Mouse (Mus musculus) adipocyte (in vitro differentiated cells): ENCODE measurements around the gene Zscan5b.
A peak's percentile ranks its signal among the peaks of the same experiment; 100 is the strongest.
"Not testable (repeated sequence)": the region's sequence is repeated elsewhere in the genome, so short reads cannot be mapped to it uniquely, and the experiment has no call there.

Experiments used
- DNase-seq: peaks from one replicate; pipeline ENCODE4 v3.0.0-alpha.2; 2016; ENCODE audit warnings: low spot score

Gene Zscan5b

GRCm38 (mm10) chr7:6221978-6222377, at the start of gene Zscan5b:
Gene Zscan5b (plus strand): TSS chr7:6222278.
- DNase-seq = no peak

GRCm38 (mm10) chr7:6172674-6173244, 49.3 kb upstream of the Zscan5b start:
- DNase-seq = peak; percentile 31

GRCm38 (mm10) chr7:6173872-6174271, 48.2 kb upstream of the Zscan5b start:
- no peak for DNase-seq

DNA sequence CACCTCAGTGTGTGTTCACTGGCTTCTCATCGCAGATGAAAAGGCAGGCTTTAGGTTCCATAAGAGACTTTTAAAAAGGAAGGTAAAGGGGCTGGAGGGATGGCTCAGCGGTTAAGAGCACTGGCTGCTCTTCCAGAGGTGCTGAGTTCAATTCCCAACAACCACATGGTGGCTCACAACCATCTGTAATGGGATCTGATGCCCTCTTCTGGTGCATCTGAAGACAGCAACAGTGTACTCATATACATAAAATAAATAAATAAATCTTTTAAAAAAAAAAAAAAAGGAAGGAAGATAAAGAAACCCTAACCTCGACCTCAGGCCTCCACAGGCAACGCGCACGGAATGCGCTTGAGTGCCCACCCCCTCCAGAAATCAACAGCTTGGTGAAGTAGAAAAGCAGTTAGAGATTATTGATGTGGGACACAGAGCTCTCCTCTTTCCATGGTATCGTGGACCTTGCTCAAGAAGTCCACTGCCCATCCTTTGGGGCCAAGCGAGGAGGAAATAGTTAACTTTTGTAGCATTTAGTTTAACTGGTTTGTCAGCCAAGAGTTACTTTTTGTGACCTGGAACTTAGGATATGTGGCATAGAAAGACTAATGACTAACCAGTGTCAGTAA, 47.6 kb upstream of the Zscan5b start:
- DNase-seq = not testable (repeated sequence)

GRCm38 (mm10) chr7:6179013-6179412, 43.1 kb upstream of the Zscan5b start:
- DNase-seq = no peak

DNA sequence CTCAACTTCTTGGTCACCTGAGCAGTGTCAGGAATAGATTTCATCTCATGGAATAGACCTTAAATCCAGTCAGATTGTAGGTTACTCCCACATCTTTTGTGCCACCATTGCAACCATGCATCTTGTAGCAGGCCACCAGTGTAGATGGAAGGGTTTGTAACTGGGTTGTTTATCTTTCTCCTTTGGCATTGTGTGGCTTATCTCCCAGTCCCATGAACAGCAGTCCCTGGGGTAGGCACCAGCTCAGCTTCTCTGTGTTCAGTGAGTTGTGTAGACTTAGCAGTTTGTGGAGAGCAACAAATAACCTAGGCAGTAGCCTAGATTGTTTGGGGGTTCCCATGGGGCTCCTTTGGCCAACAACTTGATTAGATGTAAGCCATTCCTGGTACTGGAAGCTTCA, 39.2 kb upstream of the Zscan5b start:
- DNase-seq = no peak

DNA sequence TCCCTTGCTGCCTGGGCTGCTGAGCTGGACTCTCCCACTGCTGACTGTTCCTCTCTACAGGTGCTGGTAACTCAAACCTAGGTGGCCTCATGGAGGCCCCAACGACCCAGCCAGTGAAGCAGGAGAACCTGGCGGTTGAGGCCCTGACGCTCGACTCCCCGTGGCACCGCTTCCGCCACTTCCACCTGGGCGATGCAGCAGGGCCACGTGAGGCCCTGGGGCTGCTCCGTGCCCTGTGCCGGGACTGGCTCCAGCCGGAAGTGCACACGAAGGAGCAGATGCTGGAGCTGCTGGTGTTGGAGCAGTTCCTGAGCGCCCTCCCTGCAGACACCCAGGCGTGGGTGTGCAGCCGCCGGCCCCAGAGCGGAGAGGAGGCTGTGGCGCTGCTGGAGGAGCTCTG, 38.3 kb upstream of the Zscan5b start:
- DNase-seq = no peak

DNA sequence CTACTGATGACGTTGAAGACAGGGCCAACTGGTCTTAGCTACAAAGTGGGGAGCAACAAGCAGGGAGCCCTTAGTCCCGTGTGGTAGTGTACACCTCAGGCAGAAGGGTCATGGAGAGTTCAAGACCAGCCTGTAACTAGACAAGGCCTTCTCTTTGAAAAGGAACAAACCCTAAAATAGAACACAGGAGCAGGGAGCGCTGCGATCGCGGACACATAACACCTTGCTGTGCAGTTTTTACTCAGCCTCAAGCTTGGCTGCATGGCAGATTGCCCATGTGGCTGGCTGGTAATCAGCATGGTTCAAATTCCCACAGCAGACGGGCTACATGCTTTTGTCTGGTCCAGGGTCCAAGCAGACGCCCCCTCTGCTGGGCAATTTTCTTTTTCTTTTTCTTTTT, 37.6 kb upstream of the Zscan5b start:
- no peak for DNase-seq

- DNase-seq = no peak
Observed at GRCm38 (mm10) chr7:6185391-6185790, 36.7 kb upstream of the Zscan5b start.

GRCm38 (mm10) chr7:6186176-6186575, 35.9 kb upstream of the Zscan5b start:
- DNase-seq = no peak

GRCm38 (mm10) chr7:6186756-6187155, 35.3 kb upstream of the Zscan5b start:
- no peak for DNase-seq

DNA sequence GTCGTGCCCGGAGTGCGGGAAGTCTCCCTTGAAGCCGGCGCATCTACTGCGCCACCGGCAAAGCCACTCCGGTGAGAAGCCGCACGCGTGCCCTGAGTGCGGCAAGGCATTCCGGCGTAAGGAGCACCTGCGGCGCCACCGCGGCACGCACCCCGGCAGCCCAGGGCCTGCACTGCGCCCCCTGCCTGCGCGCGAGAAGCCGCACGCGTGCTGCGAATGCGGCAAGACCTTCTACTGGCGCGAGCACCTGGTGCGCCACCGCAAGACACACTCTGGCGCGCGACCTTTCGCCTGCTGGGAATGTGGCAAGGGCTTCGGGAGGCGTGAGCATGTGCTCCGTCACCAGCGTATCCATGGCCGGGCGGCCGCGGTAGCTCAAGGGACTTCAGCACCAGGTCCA, 32.5 kb upstream of the Zscan5b start:
- DNase-seq = no peak

DNA sequence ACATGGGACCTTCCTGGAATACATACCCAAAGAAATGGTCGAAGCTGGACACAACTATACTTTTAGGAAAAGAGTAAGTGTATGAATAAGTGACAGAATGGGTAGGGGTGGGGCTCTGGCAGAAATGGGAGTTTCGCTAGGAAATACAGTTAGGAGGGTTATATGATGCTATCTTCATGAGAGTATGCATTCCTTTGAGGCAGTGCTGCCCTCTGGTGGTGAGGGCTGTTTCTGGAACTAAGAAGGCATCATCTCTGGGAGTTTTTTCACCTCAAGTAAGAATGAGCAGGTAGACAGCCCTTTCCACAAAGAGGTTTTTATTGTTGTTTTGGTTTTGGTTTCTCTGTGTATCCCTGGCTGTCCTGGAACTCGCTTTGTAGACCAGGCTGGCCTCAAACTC, 30.7 kb upstream of the Zscan5b start:
- DNase-seq = peak; percentile 83

GRCm38 (mm10) chr7:6194129-6194528, 27.9 kb upstream of the Zscan5b start:
- DNase-seq = peak; percentile 69

- no peak for DNase-seq
Observed at GRCm38 (mm10) chr7:6195777-6196176, 26.3 kb upstream of the Zscan5b start.

DNA sequence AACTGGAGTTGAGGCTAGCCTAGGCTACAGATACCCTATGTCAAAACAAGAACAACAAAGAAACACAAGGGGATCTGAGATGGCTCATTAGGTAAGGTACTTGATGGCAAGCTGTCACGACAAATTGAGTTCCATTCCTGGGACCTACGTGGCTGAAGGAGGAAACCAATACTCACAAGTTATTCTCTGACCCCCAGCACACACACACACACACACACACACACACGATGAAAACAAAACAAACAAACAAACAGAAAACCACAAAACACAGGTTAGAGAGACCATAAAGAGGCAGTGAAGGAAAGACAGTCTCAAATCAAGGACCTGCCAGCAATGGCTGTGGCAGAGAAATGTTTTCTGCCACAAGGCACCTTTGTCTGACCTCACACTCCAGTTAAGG, 25.3 kb upstream of the Zscan5b start, which contains the start of gene Galp:
Gene Galp, plus strand, starts transcription at position 301 of the 400 bp plus-strand sequence.
- DNase-seq = no peak

DNA sequence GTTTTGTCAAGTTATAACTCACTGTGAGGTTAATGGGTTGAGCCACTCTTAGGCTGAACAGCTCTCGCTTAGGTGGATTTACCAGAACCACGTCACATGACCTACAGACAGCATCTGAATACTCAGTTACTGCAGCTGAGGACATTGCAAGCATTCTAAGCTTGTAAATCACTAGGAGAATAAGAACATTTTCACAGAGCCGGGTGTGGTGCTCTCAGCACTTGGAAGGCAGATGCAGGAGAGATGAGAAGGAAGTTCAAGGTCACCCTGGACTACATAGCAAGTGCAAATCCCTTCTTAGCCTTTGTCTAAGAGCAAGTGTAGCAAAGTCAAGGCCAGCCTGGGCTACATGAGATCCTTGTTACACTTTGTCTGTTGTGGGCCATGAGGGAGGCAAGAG, 17.9 kb upstream of the Zscan5b start:
- DNase-seq = no peak

DNA sequence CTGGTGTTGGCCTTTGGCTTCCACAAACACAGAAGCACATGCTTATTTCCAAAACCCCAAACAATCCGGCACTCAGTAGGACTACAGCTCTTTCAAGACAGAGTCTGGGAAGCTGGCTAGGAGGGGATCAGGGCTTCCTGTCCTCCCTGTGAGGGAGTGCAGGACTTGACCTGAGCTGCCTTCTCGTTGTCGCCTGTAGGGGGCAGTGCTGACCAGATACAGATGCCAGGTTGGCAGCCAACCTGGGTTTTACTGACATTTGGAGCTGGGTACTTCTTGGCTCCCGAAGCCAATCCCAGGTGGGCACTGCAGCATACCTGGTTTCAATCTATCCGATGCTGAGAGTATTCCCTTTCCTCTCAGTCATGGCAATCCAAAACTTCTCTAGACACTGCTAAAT, 8.9 kb upstream of the Zscan5b start:
- peak; percentile 11 for DNase-seq

DNA sequence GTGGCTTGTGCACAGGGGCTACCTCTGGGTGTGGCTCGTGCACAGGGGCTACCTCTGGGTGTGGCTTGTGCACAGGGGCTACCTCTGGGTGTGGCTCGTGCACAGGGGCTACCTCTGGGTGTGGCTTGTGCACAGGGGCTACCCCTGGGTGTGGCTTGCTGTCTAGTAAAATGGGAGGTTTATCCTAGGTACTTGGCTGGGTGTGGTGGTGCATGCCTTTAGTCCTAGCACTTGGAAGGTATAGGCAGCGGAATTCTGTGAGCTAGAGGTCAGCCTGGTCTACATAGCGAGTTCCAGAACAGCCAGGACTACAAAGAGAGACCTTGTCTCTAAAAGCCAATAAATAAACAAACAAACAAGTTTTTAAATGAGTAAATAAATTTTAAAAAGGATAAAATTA, 7.4 kb upstream of the Zscan5b start:
- DNase-seq = not testable (repeated sequence)

DNA sequence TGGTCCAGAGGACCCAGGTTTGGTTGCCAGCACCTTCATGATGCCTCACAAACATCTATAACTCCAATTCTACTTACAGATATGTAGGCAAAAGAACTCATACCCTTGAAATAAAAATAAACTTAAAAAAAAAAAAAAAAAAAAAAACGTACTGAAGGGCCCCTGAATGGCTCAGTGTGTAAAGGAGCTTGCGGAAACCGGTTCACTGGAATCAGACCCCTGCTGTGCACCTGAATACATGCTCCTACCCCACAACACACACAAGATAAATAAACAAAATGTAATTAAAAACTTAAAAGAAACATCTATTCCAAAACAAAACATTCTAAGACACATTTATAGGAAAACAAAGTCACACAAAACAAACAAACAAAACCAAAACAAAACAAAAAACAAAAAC, 1.9 kb upstream of the Zscan5b start:
- DNase-seq = no peak

DNA sequence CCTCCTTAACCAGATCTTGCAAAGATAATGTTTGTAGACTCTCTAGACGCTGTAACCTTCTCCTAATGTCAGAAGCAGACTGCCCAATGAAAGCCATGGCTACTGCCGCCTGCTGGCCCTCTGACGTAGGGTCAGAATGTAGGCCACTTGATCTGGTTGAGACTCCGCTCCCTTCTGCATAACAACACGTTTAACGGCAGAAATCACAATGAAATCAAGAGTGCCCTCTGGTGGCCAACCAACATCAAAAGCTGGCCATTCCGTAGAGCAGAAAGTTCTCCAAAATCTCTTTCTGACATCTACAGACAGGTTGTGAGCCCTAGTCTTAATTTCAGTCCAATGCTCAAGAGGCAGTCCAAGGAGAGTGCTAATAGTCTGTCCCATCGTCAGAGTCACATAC, 6.4 kb downstream of the Zscan5b start:
- DNase-seq = not testable (repeated sequence)

GRCm38 (mm10) chr7:6239787-6240186, 17.7 kb downstream of the Zscan5b start:
- no peak for DNase-seq

- DNase-seq = peak; percentile 69
Observed at GRCm38 (mm10) chr7:6240841-6241425, 18.9 kb downstream of the Zscan5b start.
